In genomic region chr1:91987431-91987830, GRCm38 (mm10) we compare ENCODE assay signal across 13 mouse cellular contexts.
DNase-seq lines count a peak whose midpoint lies in the region; ATAC-seq lines count a peak whose summit lies in the region.
"Had no signal": no experiment of that assay in that cellular context is flagged by ENCODE, and none has a peak within 500 bp of the region (broad histone marks: within the 10 kb centered on the region; RNA-seq: fewer than 3 reads in every experiment).

No protein-coding gene starts in this region.

- no peaks in the 10 kb centered on the region for H3K4me1 ChIP-seq in forebrain, embryonic 15.5 days
- H3K4me1 ChIP-seq in forebrain, embryonic 11.5 days (replicated peaks; ENCODE audit: control insufficient read depth, insufficient read depth, low read length) = no peaks in the 10 kb centered on the region
- H3K4me1 ChIP-seq: limb, embryonic 15.5 days had no signal

- no peak for ATAC-seq in forebrain, embryonic 15.5 days (replicated peaks)
- ATAC-seq in forebrain, embryonic 11.5 days (replicated peaks; ENCODE audit: low FRiP score) = no peak

- H3K27ac ChIP-seq in forebrain, embryonic 15.5 days (replicated peaks) = no peak overlapping the region
- H3K27ac ChIP-seq in forebrain, embryonic 11.5 days (ENCODE audit: low read depth, low read length) = no peak overlapping the region
- H3K27ac ChIP-seq: limb, embryonic 15.5 days had no signal

- H3K27me3 ChIP-seq in forebrain, embryonic 15.5 days = no peaks in the 10 kb centered on the region
- H3K27me3 ChIP-seq in forebrain, embryonic 11.5 days (ENCODE audit: control insufficient read depth, insufficient read depth, low read length) = no peaks in the 10 kb centered on the region
- H3K27me3 ChIP-seq: limb, embryonic 15.5 days had no signal

- intact Hi-C loops in heart, postnatal 14 days (cut with DNase I) = no loop called here

- H3K36me3 ChIP-seq in forebrain, embryonic 15.5 days = peaks cover 61% of the 10 kb centered on the region
- H3K36me3 ChIP-seq in forebrain, embryonic 11.5 days (ENCODE audit: control insufficient read depth, insufficient read depth, low read length) = peaks cover 6% of the 10 kb centered on the region; the same call in 1 of the 2 replicates

- 77% methylated on average over 8 of the region's 8 CpGs for WGBS in forebrain, embryonic 15.5 days
- WGBS in forebrain, embryonic 11.5 days = 84% methylated on average over 8 of the region's 8 CpGs

- no peak overlapping the region for H3K9ac ChIP-seq in forebrain, embryonic 15.5 days (replicated peaks)
- no peak overlapping the region for H3K9ac ChIP-seq in forebrain, embryonic 11.5 days (ENCODE audit: low read length)
- H3K9ac ChIP-seq: limb, embryonic 15.5 days had no signal

- DNase-seq in gastrocnemius, adult 18-20 months (ENCODE audit: low spot score) = peak; percentile 60
- DNase-seq in gastrocnemius, postnatal 4 days (ENCODE audit: low spot score in 2 of 2) = no peak
- peak; percentile 62 to 76 for DNase-seq in cerebellum, postnatal 25 days
- DNase-seq in heart, postnatal 14 days = peak; percentile 49 to 60
- peak; percentile 64 for DNase-seq in right cerebral cortex, adult 18-20 months
- DNase-seq in retina, embryonic 14.5 days (ENCODE audit: low spot score) = no peak
- DNase-seq in forebrain, embryonic 11.5 days (ENCODE audit: low spot score) = no peak
- DNase-seq: B cell, adult 2 months; lung, postnatal 14 days; thymus, postnatal 14 days had no signal

- no peak overlapping the region for H3K4me3 ChIP-seq in forebrain, embryonic 15.5 days
- no peak overlapping the region for H3K4me3 ChIP-seq in forebrain, embryonic 11.5 days (ENCODE audit: low read depth, low read length)
- H3K4me3 ChIP-seq: erythroblast, embryonic 14.5 days; limb, embryonic 15.5 days had no signal

- no peaks in the 10 kb centered on the region for H3K9me3 ChIP-seq in forebrain, embryonic 15.5 days
- no peaks in the 10 kb centered on the region for H3K9me3 ChIP-seq in forebrain, embryonic 11.5 days (ENCODE audit: control insufficient read depth, low read length)
- H3K9me3 ChIP-seq: limb, embryonic 15.5 days had no signal

- no peak overlapping the region for H3K4me2 ChIP-seq in forebrain, embryonic 15.5 days (replicated peaks)
- H3K4me2 ChIP-seq in forebrain, embryonic 11.5 days (ENCODE audit: low read depth, low read length, severe bottlenecking) = no peak overlapping the region
- H3K4me2 ChIP-seq: limb, embryonic 15.5 days had no signal

Comparison
In these comparisons a context has a peak if more than half of its experiments do, and no peak if none do; other contexts are left out.
1. DNase-seq: peak in gastrocnemius, adult 18-20 months (single experiment), cerebellum, postnatal 25 days (2 of 2), heart, postnatal 14 days (2 of 2) and right cerebral cortex, adult 18-20 months (single experiment); none in gastrocnemius, postnatal 4 days (0 of 2), retina, embryonic 14.5 days (single experiment) and forebrain, embryonic 11.5 days (single experiment).